Mouse (Mus musculus) G1E (cell line): ENCODE data around the gene Dcaf6.

Experiments
- CTCF ChIP-seq: IDR thresholded peaks from 2 replicates; pipeline ENCODE4 v1.5.1; 2012; ENCODE audit warnings: low read depth, low read length, inconsistent platforms, mixed read lengths
- TAL1 ChIP-seq: conservative IDR thresholded peaks from 2 replicates; pipeline ENCODE4 v1.6.1; 2012; ENCODE audit warnings: low read depth, low read length, inconsistent platforms, mixed read lengths

- TF ChIP-seq CTCF (no peak), TAL1 (no peak)
Measured at GRCm38 (mm10) chr1:165281351-165282221, 178.7 kb downstream of the Dcaf6 start.
